Mouse (Mus musculus): ENCODE data around the gene Hopx.

GRCm38 (mm10) chr5:77140861-77141260, 25.9 kb upstream of the Hopx start:
- no peak for TF ChIP-seq POLR2A (IDR thresholded peaks at IDR 0.05; ENCODE audit: low read depth, low read length)
- no peak for TF ChIP-seq CTCF (IDR thresholded peaks at IDR 0.05; ENCODE audit: extremely low read depth, insufficient read depth, insufficient read length, insufficient replicate concordance)

Measured in spleen, adult 2 months (tissue).